Mouse (Mus musculus) bone marrow, adult 2 months (tissue): Measurements from ENCODE around the gene Esyt3. TPM values are rescaled to one million over a fixed set of nuclear protein-coding genes. Genes with fewer than 3 reads are reported as not detected.
A peak's percentile ranks its signal among the peaks of the same experiment; 100 is the strongest.

Source experiments
- H3K27ac ChIP-seq: fragments of 200-500 bp; 2 replicates; pipeline ENCODE4 v1.5.1; 2012; ENCODE audit warnings: low read depth, mild to moderate bottlenecking, control low read depth, inconsistent platforms, low read length; ENCODE audit not compliant: control insufficient read depth, poor library complexity, insufficient read depth
- H3K4me1 ChIP-seq: fragments of 200-500 bp; 2 replicates; pipeline ENCODE4 v1.6.1; 2011; ENCODE audit warnings: low read length; ENCODE audit not compliant: control insufficient read depth, insufficient read depth
- H3K4me3 ChIP-seq: fragments of 200-500 bp; replicated peaks from 2 replicates; pipeline ENCODE3; 2011; ENCODE audit warnings: mild to moderate bottlenecking, low read depth, low read length, control low read depth; ENCODE audit not compliant: control insufficient read depth
- CTCF ChIP-seq: fragments of 200-500 bp; IDR thresholded peaks from 2 replicates; pipeline ENCODE4 v1.5.1; 2011; ENCODE audit warnings: low read length, control low read depth; ENCODE audit not compliant: control insufficient read depth, insufficient read depth
- POLR2A ChIP-seq: fragments of 200-500 bp; IDR thresholded peaks from 2 replicates; pipeline ENCODE4 v1.6.1; 2011; ENCODE audit warnings: low read depth, mild to moderate bottlenecking, control low read depth, low read length, borderline replicate concordance; ENCODE audit not compliant: control insufficient read depth
- WGBS: fragments of 180-500 bp; shearing (Covaris S2); methylation state at CpG from one replicate; pipeline ENCODE4 v1.1.7; 2018; 5-methylcytosine and 5-hydroxymethylcytosine counted together
- polyA plus RNA-seq: library from polyadenylated mRNA; stranded (reverse); fragments of >200 nt; gene quantifications from 2 replicates; pipeline ENCODE4 v1.2.4, GENCODE M21; 2011; ENCODE audit warnings: low replicate concordance; ENCODE audit not compliant: missing spikeins, insufficient read depth, insufficient read length

Gene Esyt3
- polyA plus RNA-seq, 1 experiment, result not detected

GRCm38 (mm10) chr9:99390201-99390600 is 31.8 kb upstream of the Esyt3 start:
- Histone ChIP-seq H3K4me1 (no peaks in the 10 kb centered on the region), H3K27ac (no peak overlapping the region), H3K4me3 (no peak overlapping the region)
- 68% methylated on average over 5 of the region's 5 CpGs for WGBS
- TF ChIP-seq CTCF (no peak), POLR2A (no peak)

- Histone ChIP-seq H3K4me3 (no peak overlapping the region), H3K4me1 (no peaks in the 10 kb centered on the region), H3K27ac (no peak overlapping the region)
- no peak for TF ChIP-seq POLR2A
- TF ChIP-seq CTCF, result no peak
- WGBS, result 60% methylated on average over 8 of the region's 8 CpGs
Observed at GRCm38 (mm10) chr9:99389506-99389905, 31.1 kb upstream of the Esyt3 start.

GRCm38 (mm10) chr9:99388856-99389255 is 30.5 kb upstream of the Esyt3 start:
- TF ChIP-seq CTCF (no peak), POLR2A (no peak)
- H3K4me1 ChIP-seq, result no peaks in the 10 kb centered on the region
- WGBS, result 85% methylated on average over 9 of the region's 9 CpGs
- H3K27ac ChIP-seq, result no peak overlapping the region
- H3K4me3 ChIP-seq, result no peak overlapping the region

- H3K4me1 ChIP-seq, result no peaks in the 10 kb centered on the region
- 83% methylated on average over 5 of the region's 5 CpGs for WGBS
- TF ChIP-seq POLR2A (no peak), CTCF (no peak)
- H3K4me3 ChIP-seq, result no peak overlapping the region
- H3K27ac ChIP-seq, result no peak overlapping the region
Observed at GRCm38 (mm10) chr9:99388078-99388477, 29.7 kb upstream of the Esyt3 start.

GRCm38 (mm10) chr9:99382556-99382955 is 24.2 kb upstream of the Esyt3 start:
- Histone ChIP-seq H3K4me1 (no peaks in the 10 kb centered on the region), H3K4me3 (no peak overlapping the region), H3K27ac (no peak overlapping the region)
- 43% methylated on average over 9 of the region's 9 CpGs for WGBS
- no peak for TF ChIP-seq POLR2A
- no peak for TF ChIP-seq CTCF

- TF ChIP-seq POLR2A, result no peak
- TF ChIP-seq CTCF, result no peak
- H3K4me3 ChIP-seq, result no peak overlapping the region
- H3K4me1 ChIP-seq, result no peaks in the 10 kb centered on the region
- H3K27ac ChIP-seq, result no peak overlapping the region
- WGBS, result 51% methylated on average over 5 of the region's 5 CpGs
Observed at GRCm38 (mm10) chr9:99379194-99379593, 20.8 kb upstream of the Esyt3 start.

- Histone ChIP-seq H3K4me3 (no peak overlapping the region), H3K27ac (no peak overlapping the region), H3K4me1 (no peaks in the 10 kb centered on the region)
- WGBS, result 8% methylated on average over 14 of the region's 14 CpGs
- TF ChIP-seq CTCF (peak; percentile 79), POLR2A (no peak)
Observed at GRCm38 (mm10) chr9:99376591-99377418, 18.4 kb upstream of the Esyt3 start.

- no peak overlapping the region for H3K27ac ChIP-seq
- TF ChIP-seq CTCF (no peak), POLR2A (no peak)
- WGBS, result 70% methylated on average over 7 of the region's 7 CpGs
- H3K4me1 ChIP-seq, result no peaks in the 10 kb centered on the region
- H3K4me3 ChIP-seq, result no peak overlapping the region
Observed at GRCm38 (mm10) chr9:99368431-99368830, 10.1 kb upstream of the Esyt3 start.
